Mouse (Mus musculus) liver, embryonic 16.5 days (tissue): ENCODE results near the gene Cbfa2t2. TPM values are rescaled to one million over a fixed set of nuclear protein-coding genes. Genes with fewer than 3 reads are reported as not detected.
A peak's percentile ranks its signal among the peaks of the same experiment; 100 is the strongest.

ENCODE experiments used
- ATAC-seq: fragments of 200-750 bp; cut with Nextera tagmentation; 2 replicates; pipeline ENCODE4 v1.8.0; 2017; ENCODE audit warnings: low read depth, mild to moderate bottlenecking, moderate number of reproducible peaks, moderate library complexity
- H3K27ac ChIP-seq: fragments of 300-500 bp; sonication (generic); 2 replicates; pipeline ENCODE4 v1.5.1; 2014; ENCODE audit warnings: mild to moderate bottlenecking, low read length
- H3K27me3 ChIP-seq: fragments of 300-500 bp; sonication (generic); 2 replicates; pipeline ENCODE4 v1.6.1; 2014; ENCODE audit warnings: low read depth, low read length, mixed read lengths; ENCODE audit not compliant: control insufficient read depth, insufficient read depth
- H3K36me3 ChIP-seq: fragments of 300-500 bp; sonication (generic); 2 replicates; pipeline ENCODE4 v1.6.1; 2014; ENCODE audit warnings: mild to moderate bottlenecking; ENCODE audit not compliant: control insufficient read depth, insufficient read depth
- H3K4me1 ChIP-seq: fragments of 300-500 bp; sonication (generic); 2 replicates; pipeline ENCODE4 v1.6.1; 2014; ENCODE audit warnings: low read depth, low read length, mixed read lengths; ENCODE audit not compliant: control insufficient read depth
- H3K4me2 ChIP-seq: fragments of 300-500 bp; sonication (generic); 2 replicates; pipeline ENCODE4 v1.6.1; 2014; ENCODE audit warnings: low read depth, low read length, mixed read lengths
- H3K4me3 ChIP-seq: fragments of 300-500 bp; sonication (generic); 2 replicates; pipeline ENCODE4 v1.5.1; 2014; ENCODE audit warnings: low read depth, mild to moderate bottlenecking, low read length
- H3K9ac ChIP-seq: fragments of 300-500 bp; sonication (generic); 2 replicates; pipeline ENCODE4 v1.6.1; 2014; ENCODE audit warnings: low read depth, low read length
- H3K9me3 ChIP-seq: fragments of 300-500 bp; sonication (generic); replicated peaks from 2 replicates; pipeline ENCODE4 v1.6.1; 2016; ENCODE audit warnings: low read length; ENCODE audit not compliant: control insufficient read depth
- WGBS: fragments of 180-500 bp; shearing (Covaris S2); extraction: QIAGEN DNeasy Blood & Tissue Kit; methylation state at CpG from one replicate; pipeline ENCODE4 v1.1.7; 2014; ENCODE audit not compliant: insufficient replicate concordance; 5-methylcytosine and 5-hydroxymethylcytosine counted together
- polyA plus RNA-seq: library from polyadenylated mRNA; unstranded; fragments of >200 nt; fragmentation: Nextera tagmentation; extraction: Ambion mirVana; gene quantifications from 2 replicates; pipeline ENCODE4 v1.2.1, GENCODE M21; 2015

The Cbfa2t2 gene
- polyA plus RNA-seq, 1 experiment from 2014 or later, result 8.2 TPM

- no peak overlapping the region for H3K4me3 ChIP-seq
- H3K9me3 ChIP-seq, result no peaks in the 10 kb centered on the region
- H3K27me3 ChIP-seq, result no peaks in the 10 kb centered on the region
- H3K27ac ChIP-seq, result no peak overlapping the region
- H3K4me1 ChIP-seq, result peaks cover 6% of the 10 kb centered on the region
- no peak for ATAC-seq
- H3K36me3 ChIP-seq, result no peaks in the 10 kb centered on the region; the same call in 1 of the 2 replicates
- no peak overlapping the region for H3K4me2 ChIP-seq
- no peak overlapping the region for H3K9ac ChIP-seq
- 71% methylated on average over 2 of the region's 2 CpGs for WGBS
These were observed 70.8 kb downstream of the Cbfa2t2 start for GRCm38 (mm10) chr2:154507076-154507475.

GRCm38 (mm10) chr2:154507566-154508283 lies 71.4 kb downstream of the Cbfa2t2 start:
- Histone ChIP-seq H3K9me3 (no peaks in the 10 kb centered on the region), H3K4me1 (peaks cover 6% of the 10 kb centered on the region), H3K4me3 (no peak overlapping the region), H3K27me3 (no peaks in the 10 kb centered on the region), H3K9ac (no peak overlapping the region), H3K4me2 (no peak overlapping the region), H3K36me3 (no peaks in the 10 kb centered on the region; the same call in 1 of the 2 replicates), H3K27ac (no peak overlapping the region)
- 46% methylated on average over 9 of the region's 9 CpGs for WGBS
- peak; percentile 58 for ATAC-seq

- no peak overlapping the region for H3K4me3 ChIP-seq
- H3K4me1 ChIP-seq, result peaks cover 6% of the 10 kb centered on the region
- no peak overlapping the region for H3K9ac ChIP-seq
- H3K27me3 ChIP-seq, result no peaks in the 10 kb centered on the region
- H3K36me3 ChIP-seq, result no peaks in the 10 kb centered on the region; the same call in 1 of the 2 replicates
- no peak overlapping the region for H3K4me2 ChIP-seq
- no peaks in the 10 kb centered on the region for H3K9me3 ChIP-seq
- H3K27ac ChIP-seq, result no peak overlapping the region
- WGBS, result 80% methylated on average over 4 of the region's 4 CpGs
- ATAC-seq, result no peak
These were observed 72.2 kb downstream of the Cbfa2t2 start for GRCm38 (mm10) chr2:154508450-154508849.

- whole genome bisulfite sequencing, result 81% methylated on average over 3 of the region's 3 CpGs
- Histone ChIP-seq H3K9me3 (no peaks in the 10 kb centered on the region), H3K4me3 (no peak overlapping the region), H3K36me3 (no peaks in the 10 kb centered on the region; the same call in 1 of the 2 replicates), H3K4me1 (peaks cover 6% of the 10 kb centered on the region), H3K27me3 (no peaks in the 10 kb centered on the region), H3K9ac (no peak overlapping the region), H3K27ac (no peak overlapping the region), H3K4me2 (no peak overlapping the region)
- ATAC-seq, result no peak
These were observed 73.9 kb downstream of the Cbfa2t2 start for GRCm38 (mm10) chr2:154510141-154510540.

- Histone ChIP-seq H3K4me2 (no peak overlapping the region), H3K4me3 (no peak overlapping the region), H3K36me3 (no peaks in the 10 kb centered on the region), H3K4me1 (no peaks in the 10 kb centered on the region), H3K27ac (no peak overlapping the region), H3K9me3 (no peaks in the 10 kb centered on the region), H3K27me3 (no peaks in the 10 kb centered on the region), H3K9ac (no peak overlapping the region)
- 68% methylated on average over 3 of the region's 3 CpGs for WGBS
- no peak for ATAC-seq
These were observed 80.7 kb downstream of the Cbfa2t2 start for GRCm38 (mm10) chr2:154516944-154517343.

GRCm38 (mm10) chr2:154517424-154517823 lies 81.1 kb downstream of the Cbfa2t2 start:
- Histone ChIP-seq H3K4me3 (no peak overlapping the region), H3K36me3 (peaks cover under 1% of the 10 kb centered on the region; the same call in 1 of the 2 replicates), H3K4me1 (no peaks in the 10 kb centered on the region), H3K4me2 (no peak overlapping the region), H3K27ac (no peak overlapping the region), H3K27me3 (no peaks in the 10 kb centered on the region), H3K9ac (no peak overlapping the region), H3K9me3 (no peaks in the 10 kb centered on the region)
- 77% methylated on average over 5 of the region's 5 CpGs for WGBS
- ATAC-seq, result no peak

- Histone ChIP-seq H3K9me3 (no peaks in the 10 kb centered on the region), H3K4me1 (no peaks in the 10 kb centered on the region), H3K27me3 (no peaks in the 10 kb centered on the region), H3K4me3 (no peak overlapping the region), H3K4me2 (no peak overlapping the region), H3K9ac (no peak overlapping the region), H3K27ac (no peak overlapping the region), H3K36me3 (peaks cover 2% of the 10 kb centered on the region; the same call in 1 of the 2 replicates)
- no peak for ATAC-seq
These were observed 85.2 kb downstream of the Cbfa2t2 start for GRCm38 (mm10) chr2:154521449-154521848.

GRCm38 (mm10) chr2:154522334-154522733 lies 86.1 kb downstream of the Cbfa2t2 start:
- no peaks in the 10 kb centered on the region for H3K9me3 ChIP-seq
- H3K36me3 ChIP-seq, result peaks cover 2% of the 10 kb centered on the region; the same call in 1 of the 2 replicates
- WGBS, result 30% methylated on average over 5 of the region's 5 CpGs

GRCm38 (mm10) chr2:154525285-154525684 lies 89.0 kb downstream of the Cbfa2t2 start:
- 76% methylated on average over 2 of the region's 2 CpGs for WGBS
- H3K4me1 ChIP-seq, result no peaks in the 10 kb centered on the region
- no peak for ATAC-seq
- H3K36me3 ChIP-seq, result peaks cover 2% of the 10 kb centered on the region; the same call in 1 of the 2 replicates
- H3K9me3 ChIP-seq, result no peaks in the 10 kb centered on the region
- H3K4me3 ChIP-seq, result no peak overlapping the region
- H3K27me3 ChIP-seq, result no peaks in the 10 kb centered on the region
- no peak overlapping the region for H3K9ac ChIP-seq
- H3K4me2 ChIP-seq, result no peak overlapping the region
- H3K27ac ChIP-seq, result no peak overlapping the region

More at GRCm38 (mm10) chr2:154522334-154522733, 86.1 kb downstream of the Cbfa2t2 start:
- Histone ChIP-seq H3K27me3 (no peaks in the 10 kb centered on the region), H3K4me2 (no peak overlapping the region), H3K27ac (no peak overlapping the region), H3K4me1 (no peaks in the 10 kb centered on the region), H3K9ac (no peak overlapping the region), H3K4me3 (no peak overlapping the region)
- ATAC-seq, result no peak
